Mouse (Mus musculus) effector memory CD4-positive, alpha-beta T cell, adult 5 months (primary cell): ENCODE measurements around the gene Ppp1r9a. TPM values are rescaled to one million over a fixed set of nuclear protein-coding genes. Genes with fewer than 3 reads are reported as not detected.

ENCODE experiments used
- polyA plus RNA-seq: library from polyadenylated mRNA; unstranded; fragments of 100-300 nt; shearing (Covaris generic); gene quantifications from one replicate; pipeline ENCODE4 v1.2.1, GENCODE M21; 2017

The Ppp1r9a gene
- polyA plus RNA-seq, result 0.09 TPM

DNA sequence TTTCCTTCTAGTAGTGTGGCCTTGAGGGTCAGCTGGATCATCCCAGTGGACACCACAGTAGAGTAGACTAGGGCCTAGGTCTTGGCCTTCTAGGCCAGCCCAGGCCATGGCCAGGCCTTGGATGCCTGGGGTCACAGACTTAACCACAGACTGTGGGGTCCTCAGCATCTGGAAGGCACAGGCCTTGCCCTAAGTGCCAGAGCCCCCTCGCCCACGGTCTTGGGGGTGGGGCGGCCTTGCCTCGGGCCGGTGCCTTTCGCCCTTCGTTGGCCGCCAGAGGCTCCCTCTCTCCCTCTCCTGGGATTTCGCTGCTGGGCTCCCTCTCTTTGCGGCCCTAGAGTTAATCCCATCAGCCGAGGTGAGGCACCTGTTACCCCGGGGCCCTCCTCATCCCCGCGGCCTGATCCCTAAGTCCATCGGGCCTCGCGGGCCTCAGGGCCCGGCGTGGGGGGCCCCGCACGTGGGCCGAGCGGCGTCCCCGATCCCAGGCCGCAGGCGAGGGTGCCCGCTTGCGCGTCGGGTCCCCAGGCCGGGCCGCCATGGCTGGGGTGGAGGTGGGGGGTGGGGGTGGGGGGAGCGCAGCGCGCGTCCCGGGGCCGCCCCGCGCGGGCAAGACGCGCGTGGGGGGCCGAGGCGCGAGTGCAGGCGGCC, at the start of gene Ppp1r9a:
Gene Ppp1r9a, plus strand, starts transcription at position 244 of the 651 bp plus-strand sequence.

DNA sequence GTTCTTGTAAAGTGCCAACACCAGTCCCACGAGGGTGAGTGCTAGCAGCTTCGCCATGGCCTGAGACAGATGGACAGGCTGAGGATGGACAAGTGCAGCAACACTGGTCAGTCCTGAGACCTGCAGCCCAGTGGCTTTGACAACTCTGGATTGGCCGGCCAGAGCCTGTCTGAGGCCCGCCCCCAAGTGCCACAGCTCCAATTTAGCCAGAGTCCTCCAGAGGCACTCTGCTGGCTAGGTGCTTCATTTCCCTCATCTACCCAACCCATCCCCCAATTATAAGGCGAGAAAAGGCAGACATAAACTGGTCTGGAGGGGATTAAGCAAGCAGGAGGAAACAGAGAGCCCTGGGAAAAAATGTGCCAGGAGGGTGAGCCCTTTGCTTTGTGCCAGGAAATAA, 291.0 kb downstream of the Ppp1r9a start, which contains the start of gene Pon1:
Gene Pon1, minus strand, starts transcription at position 254 of the 400 bp plus-strand sequence.

Other genes with a start within 250 kb of the Ppp1r9a start
- not detected for gene Sgce, start 155.7 kb upstream of the Ppp1r9a start, polyA plus RNA-seq
- gene Peg10, start 155.6 kb upstream of the Ppp1r9a start, polyA plus RNA-seq, result not detected